Mouse (Mus musculus): Measurements from ENCODE around the gene 1700021F05Rik. TPM values are rescaled to one million over a fixed set of nuclear protein-coding genes. Genes with fewer than 3 reads are reported as not detected.

The 1700021F05Rik gene
- total RNA-seq, 2 experiments from 2014 or later, result 91.5 to 98.3 TPM

- DNase-seq, result peak; percentile 44
Observed at GRCm38 (mm10) chr10:43483426-43483995, 57.3 kb downstream of the 1700021F05Rik start.

- no peak for DNase-seq
Observed at GRCm38 (mm10) chr10:43482021-43482420, 58.8 kb downstream of the 1700021F05Rik start.

GRCm38 (mm10) chr10:43481179-43481578 lies 59.6 kb downstream of the 1700021F05Rik start:
- DNase-seq, result no peak

GRCm38 (mm10) chr10:43480227-43480849 lies 60.5 kb downstream of the 1700021F05Rik start:
- DNase-seq, result no peak

DNA sequence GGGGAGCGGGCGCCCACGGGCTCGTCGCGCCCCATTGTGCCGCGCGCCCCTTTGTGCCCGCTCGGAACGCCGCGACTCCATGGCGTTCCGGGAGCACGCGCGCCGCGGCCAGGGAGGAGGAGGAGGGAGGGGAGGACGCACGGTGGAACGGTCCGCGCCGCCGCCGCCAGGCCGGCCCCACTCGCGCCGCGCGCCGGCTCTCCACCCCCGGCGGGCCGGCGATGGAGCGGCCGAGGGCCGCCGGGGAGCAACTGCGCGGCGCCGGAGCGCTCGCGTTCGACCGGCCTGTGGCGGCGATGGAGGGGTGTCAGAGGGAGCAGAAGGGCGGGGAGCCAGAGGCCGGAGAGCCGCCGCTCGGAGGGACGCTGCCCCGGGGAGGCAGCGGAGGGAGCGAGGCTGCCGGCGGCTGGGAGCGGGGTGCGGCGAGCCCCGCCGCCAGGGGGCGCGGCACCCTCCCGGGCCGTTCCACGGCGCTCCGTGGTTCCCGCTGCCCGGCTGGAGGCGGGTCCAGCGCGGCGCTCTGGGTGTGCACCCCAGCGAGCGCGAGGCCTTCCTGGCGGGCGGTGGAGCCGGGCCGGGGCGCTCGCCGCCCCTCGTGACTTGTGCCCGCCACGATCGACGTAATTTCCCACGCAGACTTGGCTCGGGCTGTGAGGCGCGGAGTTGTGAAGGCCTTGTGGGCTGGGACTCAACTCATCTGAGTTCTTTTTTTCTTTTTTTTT lies 61.2 kb downstream of the 1700021F05Rik start:
- peak; percentile 91 for DNase-seq

GRCm38 (mm10) chr10:43478751-43479435 lies 61.9 kb downstream of the 1700021F05Rik start, which contains the start of gene Bend3:
Gene Bend3 (plus strand): TSS chr10:43478831.
- DNase-seq, result peak; percentile 65

DNA sequence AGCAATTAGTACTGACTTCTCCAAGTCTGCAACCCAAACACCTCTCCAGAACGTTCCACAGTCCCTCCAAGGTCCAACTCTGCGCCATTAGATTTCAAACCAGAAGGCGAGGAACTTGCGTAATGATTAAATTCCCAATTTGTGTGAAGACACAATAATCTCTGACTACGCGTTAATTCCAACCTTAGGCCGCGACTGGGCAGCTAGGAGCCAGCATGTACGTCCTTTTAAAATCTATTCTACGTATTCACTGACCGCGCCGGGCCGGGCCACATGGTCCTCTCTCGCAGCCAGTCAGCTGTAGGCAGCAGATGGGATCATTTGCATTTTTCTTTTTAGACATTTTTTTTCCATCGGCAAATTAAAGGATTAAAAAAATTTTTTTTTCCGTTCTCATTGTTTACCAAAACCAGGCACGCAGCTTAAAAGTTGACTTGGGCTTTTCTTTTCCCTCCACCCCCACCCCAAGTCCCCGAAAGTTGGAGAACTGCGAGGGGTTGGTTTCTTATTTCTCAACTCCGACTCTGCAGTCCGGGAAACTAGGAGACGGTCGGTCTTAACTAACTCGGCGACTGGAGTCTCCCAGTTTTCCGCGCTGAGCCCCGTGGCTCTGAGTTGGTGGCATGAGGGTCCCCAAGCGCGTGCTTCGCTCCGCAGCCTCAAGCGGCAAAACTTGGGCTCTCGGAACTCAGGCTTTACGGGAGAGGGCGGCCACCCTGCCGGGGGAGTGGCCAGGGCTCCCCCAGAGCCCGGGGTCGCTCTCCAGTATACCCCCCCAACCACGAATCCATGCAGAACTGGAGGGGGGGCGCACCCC lies 62.7 kb downstream of the 1700021F05Rik start:
- DNase-seq, result peak; percentile 54

DNA sequence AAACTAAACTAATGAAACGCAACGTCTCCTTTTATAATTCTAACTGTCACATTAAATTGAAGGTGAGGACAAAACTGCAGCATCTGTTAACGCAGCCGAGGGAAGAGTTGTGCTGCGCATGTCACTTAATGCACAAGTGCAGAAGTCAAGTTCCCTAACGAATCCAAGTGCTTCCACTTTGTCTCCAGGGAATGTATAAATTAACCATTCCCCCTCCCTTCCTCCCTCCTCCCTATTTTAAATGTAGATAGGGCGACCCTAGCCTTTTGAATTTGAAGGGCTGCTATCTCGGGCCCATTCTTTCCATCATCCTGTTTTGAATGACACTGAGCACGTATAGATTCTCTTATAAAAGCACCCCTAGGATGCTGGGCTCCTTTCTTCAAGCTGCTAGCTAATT lies 63.3 kb downstream of the 1700021F05Rik start:
- no peak for DNase-seq

DNA sequence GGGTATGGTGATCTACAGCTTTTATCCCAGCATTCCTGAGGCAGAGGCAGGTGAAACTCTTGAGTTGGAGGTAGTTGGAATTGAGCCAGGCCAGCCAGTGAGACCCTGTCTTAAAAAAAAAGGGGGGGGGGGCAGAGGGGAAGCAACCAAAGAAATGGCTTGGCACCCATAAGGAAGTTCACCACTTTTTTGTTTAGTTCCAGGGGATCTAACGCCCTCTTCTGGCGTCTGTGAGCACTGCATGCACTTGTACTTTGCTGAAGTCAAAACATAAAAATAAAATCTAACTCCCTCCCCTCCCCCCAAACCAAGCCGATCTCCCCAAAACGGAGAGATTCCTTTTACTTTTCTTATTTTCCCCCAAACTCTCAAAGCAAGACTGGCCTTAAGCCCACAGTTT lies 65.4 kb downstream of the 1700021F05Rik start:
- DNase-seq, result peak; percentile 34

Other genes with a start within 250 kb of the 1700021F05Rik start
- gene Bend3, start 62.2 kb downstream of the 1700021F05Rik start, total RNA-seq (2021), result 1 to 10 TPM; 4.6 to 6.5 TPM
- 1 to 10 TPM; 4.7 to 5.2 TPM for gene Gm9803, start 16.9 kb downstream of the 1700021F05Rik start, total RNA-seq (2021)
- gene Cd24a, start 37.3 kb upstream of the 1700021F05Rik start, total RNA-seq (2021), result 10 to 100 TPM; 40.0 to 67.0 TPM